Mouse (Mus musculus) kidney, embryonic 15.5 days (tissue): ENCODE results near the gene Afap1. TPM values are rescaled to one million over a fixed set of nuclear protein-coding genes. Genes with fewer than 3 reads are reported as not detected.
A peak's percentile ranks its signal among the peaks of the same experiment; 100 is the strongest.

ENCODE experiments used
- ATAC-seq: fragments of 200-750 bp; cut with Nextera tagmentation; replicated peaks from 2 replicates; pipeline ENCODE4 v1.8.0; 2017; ENCODE audit warnings: moderate TSS enrichment; ENCODE audit not compliant: low FRiP score
- H3K27ac ChIP-seq: fragments of 300-500 bp; sonication (generic); 2 replicates; pipeline ENCODE4 v1.5.1; 2015; ENCODE audit warnings: mild to moderate bottlenecking, inconsistent platforms
- H3K27me3 ChIP-seq: fragments of 300-500 bp; sonication (generic); 2 replicates; pipeline ENCODE4 v1.6.1; 2015; ENCODE audit warnings: inconsistent platforms
- H3K36me3 ChIP-seq: fragments of 300-500 bp; sonication (generic); 2 replicates; pipeline ENCODE4 v1.6.1; 2015; ENCODE audit warnings: inconsistent platforms
- H3K4me1 ChIP-seq: fragments of 300-500 bp; sonication (generic); 2 replicates; pipeline ENCODE4 v1.6.1; 2015; ENCODE audit warnings: inconsistent platforms
- H3K4me2 ChIP-seq: fragments of 300-500 bp; sonication (generic); 2 replicates; pipeline ENCODE4 v1.6.1; 2015; ENCODE audit warnings: moderate library complexity, mild to moderate bottlenecking, inconsistent platforms
- H3K4me3 ChIP-seq: fragments of 300-500 bp; sonication (generic); replicated peaks from 2 replicates; pipeline ENCODE4 v1.5.1; 2015; ENCODE audit warnings: mild to moderate bottlenecking, inconsistent platforms
- H3K9ac ChIP-seq: fragments of 300-500 bp; sonication (generic); 2 replicates; pipeline ENCODE4 v1.6.1; 2015; ENCODE audit warnings: mild to moderate bottlenecking, inconsistent platforms
- H3K9me3 ChIP-seq: fragments of 300-500 bp; sonication (generic); replicated peaks from 2 replicates; pipeline ENCODE4 v1.6.1; 2016; ENCODE audit warnings: inconsistent platforms
- WGBS: fragments of 180-500 bp; shearing (Covaris S2); methylation state at CpG from one replicate; pipeline ENCODE4 v1.1.7; 2015; ENCODE audit warnings: mixed read lengths; 5-methylcytosine and 5-hydroxymethylcytosine counted together
- polyA plus RNA-seq: library from polyadenylated mRNA; unstranded; fragments of >200 nt; fragmentation: Nextera tagmentation; extraction: Ambion mirVana; gene quantifications from 2 replicates; pipeline ENCODE4 v1.2.1, GENCODE M21; 2015

The Afap1 gene
- polyA plus RNA-seq, 1 experiment from 2014 or later, result 25.4 TPM

DNA sequence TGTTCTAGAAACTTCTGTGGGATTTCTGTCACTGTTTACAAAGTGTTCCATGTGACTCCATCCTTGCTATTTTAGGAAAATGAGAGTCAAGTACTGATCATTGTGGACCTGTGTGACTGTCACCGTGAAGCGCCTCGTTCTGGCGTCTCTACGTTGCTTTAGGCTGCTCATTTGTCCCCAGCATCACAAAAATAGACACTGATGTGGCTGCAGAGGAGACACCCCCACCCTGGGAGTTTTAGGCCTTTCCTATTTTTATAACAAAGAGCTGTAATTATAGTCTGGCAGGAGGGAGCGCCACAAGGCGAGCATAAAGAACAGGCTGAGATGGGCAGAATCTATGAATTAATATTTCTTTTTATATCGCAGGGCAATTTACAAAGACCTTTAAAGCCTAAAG is 92.5 kb downstream of the Afap1 start:
- Histone ChIP-seq H3K36me3 (peaks cover 90% of the 10 kb centered on the region), H3K9me3 (no peaks in the 10 kb centered on the region), H3K27me3 (no peaks in the 10 kb centered on the region), H3K27ac (no peak overlapping the region), H3K4me3 (no peak overlapping the region), H3K9ac (no peak overlapping the region), H3K4me2 (no peak overlapping the region), H3K4me1 (peaks cover 8% of the 10 kb centered on the region)
- ATAC-seq, result no peak
- 87% methylated on average over 8 of the region's 8 CpGs for WGBS

DNA sequence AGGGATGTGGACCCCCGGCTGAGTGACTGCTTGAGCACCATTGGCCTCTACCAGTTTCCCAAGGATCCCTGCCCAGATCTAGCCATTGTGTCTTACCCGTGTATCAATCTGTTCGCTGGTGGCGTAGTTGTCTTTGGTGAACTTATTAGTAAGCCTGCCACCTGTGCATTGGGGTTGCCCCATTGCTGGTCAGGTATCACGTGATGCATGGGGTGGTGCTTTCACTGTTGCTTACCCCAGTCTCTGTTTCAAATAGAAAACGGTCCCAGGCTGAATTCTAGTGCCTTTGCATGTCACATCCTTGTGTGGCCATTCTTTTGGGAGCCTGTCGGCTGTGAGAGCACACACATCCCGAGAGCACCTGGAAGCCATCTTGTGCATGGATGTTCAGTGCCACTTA is 95.0 kb downstream of the Afap1 start:
- Histone ChIP-seq H3K9me3 (no peaks in the 10 kb centered on the region), H3K36me3 (peaks cover 90% of the 10 kb centered on the region), H3K4me3 (no peak overlapping the region), H3K4me1 (peaks cover 19% of the 10 kb centered on the region), H3K27ac (no peak overlapping the region), H3K27me3 (no peaks in the 10 kb centered on the region), H3K9ac (no peak overlapping the region), H3K4me2 (no peak overlapping the region)
- 95% methylated on average over 8 of the region's 8 CpGs for WGBS
- ATAC-seq, result no peak

DNA sequence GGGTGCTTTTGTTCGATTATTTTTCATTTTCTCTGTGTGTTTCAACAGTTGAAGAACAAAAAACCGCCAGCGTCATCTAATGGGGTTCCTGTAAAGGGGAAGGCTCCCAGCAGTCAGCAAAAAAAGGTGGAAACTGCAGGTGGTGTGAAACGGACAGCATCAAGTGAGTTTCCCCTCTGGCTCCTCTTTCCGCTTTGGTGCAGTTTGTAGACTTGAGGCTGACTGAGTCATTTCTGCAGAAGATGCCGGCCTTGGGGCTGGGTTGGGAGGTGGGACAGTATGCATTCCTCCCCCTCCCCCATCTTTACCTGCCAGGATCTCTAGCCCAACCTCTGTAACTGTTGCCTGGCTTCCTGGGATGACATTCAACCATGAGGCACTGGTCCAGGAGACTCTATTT is 96.4 kb downstream of the Afap1 start:
- Histone ChIP-seq H3K36me3 (peaks cover 90% of the 10 kb centered on the region), H3K27me3 (no peaks in the 10 kb centered on the region), H3K9ac (no peak overlapping the region), H3K27ac (no peak overlapping the region), H3K9me3 (no peaks in the 10 kb centered on the region), H3K4me2 (no peak overlapping the region), H3K4me1 (peaks cover 19% of the 10 kb centered on the region), H3K4me3 (no peak overlapping the region)
- 83% methylated on average over 6 of the region's 6 CpGs for WGBS
- ATAC-seq, result no peak

DNA sequence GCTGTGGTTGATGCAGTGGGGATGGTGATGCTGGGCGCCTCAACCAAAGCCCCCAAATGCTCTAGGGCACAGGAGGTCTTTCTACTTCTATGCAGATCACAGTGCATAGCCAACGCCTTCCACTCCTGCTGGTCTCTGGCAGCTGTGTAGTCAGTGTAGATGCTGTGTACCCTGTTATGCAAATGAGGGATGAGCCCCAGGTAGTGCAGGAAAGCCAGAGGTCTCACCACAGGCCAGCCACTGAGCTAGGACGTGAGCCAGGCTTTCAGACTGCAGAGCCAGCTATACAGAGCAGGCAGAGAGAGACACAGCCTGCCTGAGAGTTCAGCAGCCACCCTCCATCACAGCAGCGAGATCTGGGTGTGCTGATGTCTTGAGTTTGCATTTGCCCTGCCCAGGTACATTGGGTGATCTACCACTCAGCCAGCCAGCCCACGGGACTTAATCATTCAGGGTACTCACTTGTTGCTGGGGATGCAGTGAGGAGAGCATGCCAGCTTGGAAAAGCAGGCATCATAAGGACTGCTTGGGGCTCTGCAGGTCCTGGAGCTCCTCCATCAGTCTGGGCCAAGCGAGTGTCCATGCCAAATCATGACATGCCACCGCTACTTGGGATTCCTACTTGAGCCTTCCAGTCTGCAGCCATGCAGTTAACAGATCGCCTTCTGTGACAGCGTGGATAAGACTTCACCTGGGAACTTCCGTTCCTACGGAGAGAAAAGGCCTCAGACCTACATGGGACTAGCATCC is 97.0 kb downstream of the Afap1 start:
- Histone ChIP-seq H3K36me3 (peaks cover 89% of the 10 kb centered on the region), H3K9ac (no peak overlapping the region), H3K4me2 (no peak overlapping the region), H3K4me3 (no peak overlapping the region), H3K9me3 (no peaks in the 10 kb centered on the region), H3K4me1 (peaks cover 19% of the 10 kb centered on the region), H3K27ac (peak overlapping the region; percentile 56), H3K27me3 (no peaks in the 10 kb centered on the region)
- ATAC-seq, result no peak
- 84% methylated on average over 11 of the region's 11 CpGs for WGBS

DNA sequence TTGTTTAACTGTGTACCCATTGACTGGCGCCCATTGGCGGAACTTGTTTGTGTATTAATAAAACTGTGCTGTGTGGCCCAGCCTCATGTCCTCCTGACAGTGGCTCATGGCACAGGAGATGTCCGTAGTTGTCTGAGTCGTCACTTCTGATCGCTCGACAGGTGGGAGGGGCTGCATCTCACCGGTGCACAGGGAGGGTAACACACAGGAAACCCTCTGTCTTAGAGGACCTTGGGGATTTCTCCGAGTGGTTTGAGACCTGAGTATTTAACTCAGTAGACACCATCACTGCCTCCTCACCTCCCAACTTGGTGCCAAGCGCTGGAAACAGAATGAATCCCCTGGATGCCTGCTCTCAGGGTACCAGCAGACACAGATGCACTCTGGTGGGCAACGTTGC is 110.7 kb downstream of the Afap1 start:
- Histone ChIP-seq H3K27ac (no peak overlapping the region), H3K9me3 (no peaks in the 10 kb centered on the region), H3K4me1 (no peaks in the 10 kb centered on the region), H3K9ac (no peak overlapping the region), H3K36me3 (peaks cover 48% of the 10 kb centered on the region), H3K4me3 (no peak overlapping the region), H3K4me2 (no peak overlapping the region), H3K27me3 (no peaks in the 10 kb centered on the region)
- WGBS, result 78% methylated on average over 10 of the region's 10 CpGs
- ATAC-seq, result no peak

DNA sequence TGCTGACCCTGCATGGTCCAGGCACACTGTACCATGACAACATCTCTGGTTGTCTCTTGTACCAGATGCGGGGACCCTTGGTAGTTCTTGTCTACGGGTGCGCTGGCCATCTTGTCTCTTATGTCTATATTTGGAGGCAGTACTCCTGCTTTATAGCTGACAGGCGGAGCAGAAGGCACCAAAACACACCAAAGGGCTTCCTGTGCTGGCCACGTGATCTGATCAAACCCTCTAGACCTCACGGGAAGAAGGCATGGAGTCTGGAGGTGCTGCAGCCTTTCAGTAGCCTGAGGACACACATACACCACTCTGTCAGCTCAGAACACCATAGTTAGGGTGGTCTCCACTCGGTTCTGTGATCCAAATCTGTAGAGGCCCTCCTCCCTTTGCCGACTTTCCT is 113.0 kb downstream of the Afap1 start:
- H3K27ac ChIP-seq, result no peak overlapping the region
- WGBS, result 68% methylated on average over 8 of the region's 8 CpGs
- H3K9me3 ChIP-seq, result no peaks in the 10 kb centered on the region
- no peak overlapping the region for H3K9ac ChIP-seq
- no peaks in the 10 kb centered on the region for H3K27me3 ChIP-seq
- H3K4me3 ChIP-seq, result no peak overlapping the region
- H3K36me3 ChIP-seq, result peaks cover 25% of the 10 kb centered on the region
- no peak overlapping the region for H3K4me2 ChIP-seq
- no peak for ATAC-seq
- no peaks in the 10 kb centered on the region for H3K4me1 ChIP-seq

DNA sequence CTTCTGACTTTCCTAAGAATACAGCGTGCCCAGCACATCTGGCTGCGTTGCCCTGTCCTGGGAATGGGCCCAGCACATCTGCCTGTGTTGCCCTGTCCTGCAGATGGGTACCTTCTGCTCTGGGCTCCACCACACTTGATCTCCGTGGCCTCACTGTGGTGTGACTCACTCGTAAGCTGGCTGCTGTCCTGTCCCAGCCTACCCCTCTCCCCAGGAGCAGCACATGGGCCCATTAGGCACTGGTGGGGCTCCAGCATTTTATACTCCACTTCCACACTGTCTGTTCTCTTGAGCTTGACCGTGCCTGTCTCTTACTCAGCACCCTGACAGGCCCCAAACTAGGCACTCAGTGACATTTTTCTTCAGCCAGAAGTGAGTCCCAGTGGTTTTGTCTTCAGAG is 113.5 kb downstream of the Afap1 start:
- Histone ChIP-seq H3K9ac (no peak overlapping the region), H3K27ac (no peak overlapping the region), H3K27me3 (no peaks in the 10 kb centered on the region), H3K4me3 (no peak overlapping the region), H3K36me3 (peaks cover 20% of the 10 kb centered on the region), H3K4me2 (no peak overlapping the region), H3K9me3 (no peaks in the 10 kb centered on the region), H3K4me1 (no peaks in the 10 kb centered on the region)
- WGBS, result 69% methylated on average over 5 of the region's 5 CpGs
- ATAC-seq, result no peak

DNA sequence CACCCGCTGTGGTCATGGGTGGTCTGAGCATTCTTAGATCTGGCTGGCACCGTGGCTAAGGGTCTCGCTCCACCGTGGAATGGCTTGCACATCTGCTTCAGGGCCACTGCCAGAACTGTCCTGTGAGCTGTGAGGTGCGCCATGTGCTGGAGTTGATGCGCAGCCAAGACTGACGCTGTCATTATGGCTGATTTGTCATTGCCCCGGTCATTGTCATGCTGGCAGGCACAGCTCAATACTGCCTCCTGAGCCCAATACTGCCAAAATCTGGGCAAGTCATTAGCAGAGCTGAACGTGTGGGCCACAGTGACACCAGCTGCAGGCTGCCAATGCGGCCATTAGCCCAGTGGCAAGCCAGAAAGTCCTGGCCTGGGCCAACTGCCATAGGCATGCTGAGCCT is 114.5 kb downstream of the Afap1 start:
- Histone ChIP-seq H3K4me2 (no peak overlapping the region), H3K4me3 (no peak overlapping the region), H3K27ac (no peak overlapping the region), H3K9ac (no peak overlapping the region), H3K36me3 (peaks cover 10% of the 10 kb centered on the region), H3K27me3 (no peaks in the 10 kb centered on the region), H3K9me3 (no peaks in the 10 kb centered on the region), H3K4me1 (no peaks in the 10 kb centered on the region)
- ATAC-seq, result no peak
- WGBS, result 83% methylated on average over 10 of the region's 10 CpGs

DNA sequence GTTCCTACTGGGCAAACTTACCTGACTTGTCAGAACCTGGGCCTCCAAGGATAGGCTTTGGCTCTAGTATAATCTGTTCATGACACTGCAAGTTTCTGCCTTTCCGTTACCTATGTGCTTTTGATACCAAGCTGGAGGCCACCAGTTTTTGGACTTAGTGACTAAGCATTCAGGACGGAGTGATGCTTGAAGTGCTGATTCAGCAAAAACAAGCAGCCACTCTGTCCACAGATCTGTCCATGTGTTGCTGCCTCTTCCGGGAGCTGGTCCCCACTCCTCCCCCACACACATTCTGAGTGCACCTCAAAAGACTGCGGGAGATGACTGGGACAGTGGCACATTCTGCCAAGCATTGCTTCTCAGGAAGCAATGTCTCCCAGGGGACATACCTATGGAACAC is 116.3 kb downstream of the Afap1 start:
- no peaks in the 10 kb centered on the region for H3K4me1 ChIP-seq
- ATAC-seq, result no peak
- no peak overlapping the region for H3K27ac ChIP-seq
- H3K4me2 ChIP-seq, result no peak overlapping the region
- no peaks in the 10 kb centered on the region for H3K27me3 ChIP-seq
- peaks cover 1% of the 10 kb centered on the region; the same call in 1 of the 2 replicates for H3K36me3 ChIP-seq
- no peak overlapping the region for H3K4me3 ChIP-seq
- 76% methylated on average over 4 of the region's 4 CpGs for WGBS
- H3K9me3 ChIP-seq, result no peaks in the 10 kb centered on the region
- H3K9ac ChIP-seq, result no peak overlapping the region

DNA sequence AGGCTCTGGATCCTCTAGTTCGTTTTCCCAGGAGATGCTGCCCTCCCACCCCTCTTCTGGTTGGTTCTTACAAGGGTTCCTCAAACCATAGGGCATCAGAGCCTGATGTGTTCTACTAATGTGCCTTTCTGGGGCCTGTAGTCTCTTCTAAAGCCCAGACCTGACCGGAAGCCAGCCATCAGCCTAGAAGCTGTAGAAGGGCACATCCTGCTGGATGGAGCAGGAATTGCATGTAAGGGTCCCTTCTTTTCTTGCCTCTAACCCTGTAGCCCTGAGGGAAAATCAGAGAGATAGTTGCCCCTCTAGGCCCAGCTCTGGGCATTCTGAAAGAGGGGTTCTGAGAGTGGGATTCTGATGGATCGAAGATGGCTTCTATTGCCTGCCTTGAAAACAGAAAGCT is 125.2 kb downstream of the Afap1 start:
- 79% methylated on average over 3 of the region's 3 CpGs for WGBS
- Histone ChIP-seq H3K36me3 (peaks cover 12% of the 10 kb centered on the region; the same call in 1 of the 2 replicates), H3K27ac (no peak overlapping the region), H3K4me1 (no peaks in the 10 kb centered on the region), H3K27me3 (no peaks in the 10 kb centered on the region), H3K4me3 (no peak overlapping the region), H3K4me2 (no peak overlapping the region), H3K9me3 (no peaks in the 10 kb centered on the region), H3K9ac (no peak overlapping the region)
- no peak for ATAC-seq

DNA sequence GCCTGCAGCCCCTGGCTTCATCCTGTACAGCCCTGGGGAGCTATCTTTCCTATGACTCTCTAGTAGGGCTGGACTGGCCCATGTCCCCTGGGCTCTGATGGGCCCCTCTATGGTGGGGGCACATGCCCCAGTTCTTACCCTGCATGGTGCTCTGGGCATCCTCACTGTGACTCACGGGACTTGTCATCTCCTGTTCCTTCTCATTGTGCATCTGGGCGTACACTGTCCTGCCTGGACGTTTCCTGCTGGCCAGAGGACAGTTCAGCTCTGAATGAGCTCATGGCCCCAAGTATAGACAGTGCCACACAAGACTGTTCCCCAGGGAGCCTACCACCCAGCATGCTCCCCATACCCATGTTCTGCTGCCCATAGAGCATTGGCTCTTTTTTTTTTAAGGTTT is 128.0 kb downstream of the Afap1 start:
- no peak overlapping the region for H3K9ac ChIP-seq
- WGBS, result 81% methylated on average over 3 of the region's 3 CpGs

DNA sequence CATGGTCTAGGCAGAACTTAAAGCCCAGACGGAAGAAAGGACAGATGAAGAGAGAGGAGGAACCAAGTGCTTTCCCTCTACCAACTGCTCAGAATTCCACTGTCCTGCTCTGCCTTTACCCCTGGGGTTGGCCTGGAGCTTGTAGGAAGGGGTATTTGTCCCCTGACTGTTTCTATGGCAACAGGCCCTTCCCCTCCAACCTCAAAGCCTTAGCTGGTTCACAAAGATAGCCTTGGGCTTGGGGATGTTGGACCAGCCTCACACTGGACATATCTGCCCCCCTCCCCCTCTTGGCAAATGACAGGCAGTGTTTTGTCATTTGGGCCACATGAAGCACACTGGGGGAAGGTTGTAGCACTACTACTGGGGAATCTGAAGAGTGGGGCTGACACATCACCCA is 129.2 kb downstream of the Afap1 start:
- H3K27ac ChIP-seq, result no peak overlapping the region
- no peak for ATAC-seq
- WGBS, result 94% methylated on average over 1 of the region's 1 CpGs

More for the DNA sequence above, 128.0 kb downstream of the Afap1 start:
- Histone ChIP-seq H3K27me3 (no peaks in the 10 kb centered on the region), H3K27ac (no peak overlapping the region), H3K4me3 (no peak overlapping the region), H3K4me1 (no peaks in the 10 kb centered on the region), H3K4me2 (no peak overlapping the region), H3K9me3 (no peaks in the 10 kb centered on the region), H3K36me3 (peaks cover 12% of the 10 kb centered on the region; the same call in 1 of the 2 replicates)
- no peak for ATAC-seq

More for the DNA sequence above, 129.2 kb downstream of the Afap1 start:
- H3K4me1 ChIP-seq, result no peaks in the 10 kb centered on the region
- H3K9me3 ChIP-seq, result no peaks in the 10 kb centered on the region
- H3K36me3 ChIP-seq, result peaks cover 9% of the 10 kb centered on the region; the same call in 1 of the 2 replicates
- no peak overlapping the region for H3K4me2 ChIP-seq
- H3K4me3 ChIP-seq, result no peak overlapping the region
- H3K9ac ChIP-seq, result no peak overlapping the region
- no peaks in the 10 kb centered on the region for H3K27me3 ChIP-seq
